Mouse (Mus musculus): ENCODE measurements around the gene Acbd3. TPM values are rescaled to one million over a fixed set of nuclear protein-coding genes. Genes with fewer than 3 reads are reported as not detected.

Acbd3 gene
- total RNA-seq, 2 experiments from 2014 or later, result 12.2 to 12.9 TPM

DNA sequence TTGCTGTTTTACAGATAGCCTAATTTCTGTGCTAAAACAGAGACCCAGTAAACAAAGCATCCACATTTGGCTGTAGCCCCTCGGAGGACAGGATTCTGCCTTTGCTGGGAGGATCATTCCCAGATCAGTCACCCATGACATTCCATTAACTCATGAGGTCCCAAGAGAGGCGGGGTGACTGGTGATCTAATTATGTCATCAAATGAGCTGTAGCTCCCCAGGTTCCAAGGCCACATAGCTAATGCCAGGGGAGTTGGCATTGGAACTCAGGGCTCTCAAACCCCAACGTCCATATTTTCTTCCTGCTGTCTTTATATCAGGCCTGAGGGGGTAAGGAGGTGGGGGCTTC, 57.7 kb downstream of the Acbd3 start:
- DNase-seq, result no peak

- DNase-seq, result no peak
Measured at GRCm38 (mm10) chr1:180791821-180792480, 66.1 kb downstream of the Acbd3 start.

GRCm38 (mm10) chr1:180792814-180793213, 67.0 kb downstream of the Acbd3 start:
- DNase-seq, result no peak

- DNase-seq, result no peak
Measured at GRCm38 (mm10) chr1:180793445-180794117, 67.7 kb downstream of the Acbd3 start.

DNA sequence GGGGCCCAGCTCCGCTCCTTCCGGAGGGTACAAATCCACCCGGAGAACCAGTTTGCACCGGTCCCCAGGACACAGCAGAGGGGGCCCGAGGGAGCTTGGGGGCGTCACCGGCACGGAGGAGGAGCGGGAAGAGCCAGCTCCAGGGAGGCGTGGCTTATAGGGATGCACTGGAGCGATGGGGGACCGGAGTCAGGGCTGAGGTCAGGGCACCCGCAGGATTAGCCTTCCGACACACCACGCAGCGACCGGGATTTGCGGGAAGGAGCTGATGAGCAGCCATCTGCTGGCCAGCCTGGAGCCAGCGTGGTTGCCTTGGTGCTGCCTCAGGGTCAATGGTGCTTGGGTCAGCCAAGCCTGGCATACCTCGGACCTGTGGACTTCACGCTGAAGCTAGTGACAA, 68.3 kb downstream of the Acbd3 start:
- no peak for DNase-seq

GRCm38 (mm10) chr1:180798660-180799059, 72.8 kb downstream of the Acbd3 start:
- no peak for DNase-seq

GRCm38 (mm10) chr1:180799253-180799652, 73.4 kb downstream of the Acbd3 start:
- no peak for DNase-seq

DNA sequence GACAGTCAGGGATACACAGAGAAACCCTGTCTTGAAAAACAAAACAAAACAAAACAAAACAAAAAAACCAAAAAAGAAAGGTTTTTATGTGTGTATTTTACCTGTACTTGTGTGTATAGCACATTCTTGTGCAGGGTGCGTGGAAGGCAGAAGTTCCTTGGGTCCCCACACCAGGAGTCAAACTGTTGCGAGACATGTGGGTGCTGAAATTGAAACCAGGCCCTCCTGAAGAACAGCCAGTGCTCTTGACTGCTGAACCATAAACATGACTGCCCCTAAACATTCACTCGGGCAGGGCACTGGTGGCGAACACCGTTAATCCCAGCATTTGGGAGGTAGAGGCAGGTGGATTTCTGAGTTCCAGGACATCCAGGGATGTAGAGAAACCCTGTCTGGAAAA, 74.2 kb downstream of the Acbd3 start:
- no peak for DNase-seq

- no peak for DNase-seq
Measured at GRCm38 (mm10) chr1:180800814-180801213, 75.0 kb downstream of the Acbd3 start.

- no peak for DNase-seq
Measured at GRCm38 (mm10) chr1:180801466-180801994, 75.7 kb downstream of the Acbd3 start.

Other genes starting within 250 kb of the Acbd3 start
- gene Stum, start 242.5 kb upstream of the Acbd3 start, total RNA-seq (2021), result under 1 TPM; 0.43 to 0.49 TPM
- 10 to 100 TPM; 50.8 to 52.7 TPM for gene Parp1, start 157.1 kb upstream of the Acbd3 start, total RNA-seq (2021)
- gene Lin9, start 84.9 kb upstream of the Acbd3 start, total RNA-seq (2021), result 1 to 10 TPM; 2.7 to 3.6 TPM
- not detected for gene Mixl1, start 29.0 kb upstream of the Acbd3 start, total RNA-seq (2021)
- 100 to 1,000 TPM; 350 to 362 TPM for gene H3f3a, start 87.9 kb downstream of the Acbd3 start, total RNA-seq (2021)
- gene Sde2, start 125.1 kb downstream of the Acbd3 start, total RNA-seq (2021), result 1 to 10 TPM; 7.5 TPM
- gene Lefty2, start 167.1 kb downstream of the Acbd3 start, total RNA-seq (2021), result not detected
- 10 to 100 TPM; 12.4 to 14.1 TPM for gene Pycr2, start 178.2 kb downstream of the Acbd3 start, total RNA-seq (2021)
- under 1 TPM in 1 of 2 experiments, not detected in 1; 0.33 TPM for gene Lefty1, start 209.0 kb downstream of the Acbd3 start, total RNA-seq (2021)
- gene Tmem63a, start 216.3 kb downstream of the Acbd3 start, total RNA-seq (2021), result 10 to 100 TPM; 11.7 to 12.4 TPM

Measured in gastrocnemius, postnatal 25 days (tissue).